Mouse (Mus musculus): ENCODE data around the gene Pithd1. TPM values are rescaled to one million over a fixed set of nuclear protein-coding genes. Genes with fewer than 3 reads are reported as not detected.

Pithd1 gene
- polyA plus RNA-seq, 1 experiment from 2014 or later: 64.8 TPM

DNA sequence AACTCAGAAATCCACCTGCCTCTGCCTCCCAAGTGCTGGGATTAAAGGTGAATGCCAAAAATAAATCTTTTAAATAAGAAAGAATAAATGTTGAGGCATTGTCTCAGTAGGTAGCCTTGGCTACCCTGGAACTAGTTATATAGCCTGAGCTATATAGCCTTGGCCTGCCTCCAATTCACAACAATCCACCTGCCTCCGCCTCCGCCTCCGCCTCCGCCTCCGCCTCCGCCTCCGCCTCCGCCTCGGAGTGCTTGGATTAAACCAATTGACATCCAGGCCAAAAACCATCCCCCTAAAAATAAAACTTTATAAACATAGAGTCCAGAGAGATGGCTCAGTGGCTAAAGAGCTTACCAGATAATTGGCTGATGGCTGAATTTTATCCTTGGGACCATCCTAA is 35.9 kb upstream of the Pithd1 start:
- no peak overlapping the region for H3K9ac ChIP-seq (ENCODE audit: low read length)
- no peaks in the 10 kb centered on the region for H3K27me3 ChIP-seq (ENCODE audit: control insufficient read depth, insufficient read depth, low read length)
- WGBS: 94% methylated on average over 9 of the region's 9 CpGs
- ATAC-seq (ENCODE audit: low FRiP score): no peak
- peak; percentile 39 for DNase-seq (ENCODE audit: low spot score, missing footprints)
- no peak overlapping the region for H3K27ac ChIP-seq (ENCODE audit: low read depth, low read length)
- no peaks in the 10 kb centered on the region for H3K9me3 ChIP-seq (ENCODE audit: control insufficient read depth, low read length)
- H3K4me2 ChIP-seq: no peak overlapping the region
- H3K4me3 ChIP-seq (ENCODE audit: low read depth, low read length): no peak overlapping the region
- no peaks in the 10 kb centered on the region for H3K36me3 ChIP-seq (ENCODE audit: control insufficient read depth, insufficient read depth, low read length)
- peaks cover 8% of the 10 kb centered on the region for H3K4me1 ChIP-seq (ENCODE audit: control insufficient read depth, insufficient read depth, low read length)

DNA sequence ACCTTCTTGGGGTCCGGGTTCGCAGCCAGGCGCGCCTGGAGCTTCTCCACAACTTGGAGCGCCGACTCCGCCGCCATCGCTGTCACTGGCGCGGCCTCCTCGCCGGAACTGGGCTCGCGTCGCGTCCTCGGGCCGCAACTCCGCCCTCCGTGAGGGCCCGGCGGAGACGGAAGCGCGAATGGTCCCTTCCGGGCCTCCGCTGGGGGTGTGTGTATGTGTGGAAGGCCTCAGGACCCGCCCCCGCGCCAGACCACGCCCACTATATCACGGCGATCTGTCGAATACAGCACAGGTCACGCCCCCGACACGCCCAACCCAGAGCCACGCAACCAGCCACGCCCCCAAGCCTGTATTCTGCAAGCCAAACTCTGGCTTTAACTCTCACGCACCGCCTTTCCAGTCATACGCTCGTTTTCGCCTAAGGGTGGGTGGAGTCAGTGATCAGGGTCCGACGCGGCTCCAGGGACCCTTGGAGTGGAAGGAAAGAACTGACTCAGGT is 34.5 kb upstream of the Pithd1 start, which contains the start of gene Eloa:
Gene Eloa (minus strand): TSS at position 215 of the 499 bp plus-strand sequence.
- Histone ChIP-seq H3K27me3 (ENCODE audit: control insufficient read depth, insufficient read depth, low read length) (no peaks in the 10 kb centered on the region), H3K36me3 (ENCODE audit: control insufficient read depth, insufficient read depth, low read length) (no peaks in the 10 kb centered on the region), H3K9ac (ENCODE audit: low read length) (peak within 1 kb of the TSS; percentile 96), H3K27ac (ENCODE audit: low read depth, low read length) (peak within 1 kb of the TSS; percentile 40; the same call in 1 of the 2 replicates), H3K4me3 (ENCODE audit: low read depth, low read length) (peak within 1 kb of the TSS; percentile 99), H3K4me2 (peak within 1 kb of the TSS; percentile 77), H3K9me3 (ENCODE audit: control insufficient read depth, low read length) (no peaks in the 10 kb centered on the region), H3K4me1 (ENCODE audit: control insufficient read depth, insufficient read depth, low read length) (peaks cover 8% of the 10 kb centered on the region)
- peak; percentile 99 for ATAC-seq (ENCODE audit: low FRiP score)
- WGBS: under 1% methylated on average over 48 of the region's 48 CpGs
- peak; percentile 100 for DNase-seq (ENCODE audit: low spot score, missing footprints)

DNA sequence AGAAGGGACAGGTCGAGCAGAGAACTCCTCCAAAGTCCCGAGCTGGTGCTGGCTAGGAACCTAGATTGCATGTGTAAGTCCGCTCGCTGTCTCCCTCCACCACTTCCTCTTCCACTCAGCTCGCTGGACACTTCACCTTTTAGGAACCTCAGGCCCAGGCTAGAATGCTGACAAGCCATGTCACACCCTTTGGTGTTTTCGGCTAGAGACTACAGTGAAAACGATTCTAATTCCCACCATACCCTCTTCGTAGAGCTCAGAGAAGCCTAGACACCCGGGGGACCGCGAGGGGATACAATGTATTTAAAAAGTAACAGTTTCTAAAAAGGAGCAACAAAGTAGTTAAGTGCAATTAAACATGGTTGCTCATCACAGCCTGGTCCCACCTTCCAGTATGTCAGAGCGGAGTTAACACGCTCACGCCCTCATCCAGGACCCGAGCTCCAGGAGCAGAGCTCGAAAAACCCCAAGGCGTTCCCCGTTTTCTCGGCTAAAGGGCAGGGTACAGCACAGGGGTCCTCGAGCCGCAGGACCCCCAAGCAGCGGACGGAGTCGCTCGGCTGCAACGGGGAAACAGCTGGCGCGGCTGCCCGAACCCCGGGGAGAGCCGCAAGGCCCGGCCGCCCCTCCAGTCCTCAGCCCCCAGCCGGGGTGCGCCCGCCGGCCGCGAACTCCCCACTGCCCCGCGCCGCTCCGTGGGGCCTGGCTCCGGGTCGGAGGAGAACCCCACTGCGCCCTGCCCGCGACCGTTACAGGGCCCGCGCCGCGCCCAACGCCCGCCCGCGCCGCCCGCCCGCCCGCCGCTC is 33.9 kb upstream of the Pithd1 start:
- Histone ChIP-seq H3K9ac (ENCODE audit: low read length) (peak overlapping the region; percentile 96), H3K4me3 (ENCODE audit: low read depth, low read length) (peak overlapping the region; percentile 99), H3K27me3 (ENCODE audit: control insufficient read depth, insufficient read depth, low read length) (no peaks in the 10 kb centered on the region), H3K4me2 (peak overlapping the region; percentile 77), H3K27ac (ENCODE audit: low read depth, low read length) (peak overlapping the region; percentile 40; the same call in 1 of the 2 replicates), H3K4me1 (ENCODE audit: control insufficient read depth, insufficient read depth, low read length) (peaks cover 8% of the 10 kb centered on the region), H3K9me3 (ENCODE audit: control insufficient read depth, low read length) (no peaks in the 10 kb centered on the region), H3K36me3 (ENCODE audit: control insufficient read depth, insufficient read depth, low read length) (no peaks in the 10 kb centered on the region)
- WGBS: 2% methylated on average over 58 of the region's 62 CpGs
- ATAC-seq (ENCODE audit: low FRiP score) (peak; percentile 81), DNase-seq (ENCODE audit: low spot score, missing footprints) (peak; percentile 88)

DNA sequence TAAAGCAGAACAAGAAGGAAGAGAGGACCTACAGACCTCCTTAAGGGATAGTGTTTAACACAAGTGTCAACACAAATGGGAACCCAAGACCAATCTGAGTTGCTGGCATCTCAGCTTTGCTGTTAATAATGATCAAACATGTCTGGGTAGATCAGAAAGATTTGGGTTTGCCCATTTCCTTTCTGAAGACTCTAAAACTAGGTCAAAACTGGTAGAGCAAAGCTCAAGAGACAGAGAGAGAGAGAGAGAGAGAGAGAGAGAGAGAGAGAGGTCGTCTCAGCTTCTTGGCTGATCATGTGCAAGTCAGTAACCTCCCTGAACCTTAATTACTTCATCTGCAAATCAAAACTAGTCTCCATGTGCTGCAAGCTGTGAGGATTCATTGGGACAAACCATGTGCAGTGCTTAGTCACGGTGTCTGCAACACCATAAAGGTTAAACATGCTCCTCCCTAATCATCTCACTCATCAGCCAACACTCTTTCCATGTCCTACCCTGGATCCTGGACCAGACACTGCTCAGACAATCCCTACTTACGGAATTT is 29.1 kb upstream of the Pithd1 start:
- H3K4me3 ChIP-seq (ENCODE audit: low read depth, low read length): no peak overlapping the region
- H3K4me2 ChIP-seq: no peak overlapping the region
- no peaks in the 10 kb centered on the region for H3K27me3 ChIP-seq (ENCODE audit: control insufficient read depth, insufficient read depth, low read length)
- DNase-seq (ENCODE audit: low spot score, missing footprints) (no peak), ATAC-seq (ENCODE audit: low FRiP score) (no peak)
- H3K9ac ChIP-seq (ENCODE audit: low read length): no peak overlapping the region
- 82% methylated on average over 3 of the region's 3 CpGs for WGBS
- H3K36me3 ChIP-seq (ENCODE audit: control insufficient read depth, insufficient read depth, low read length): peaks cover 5% of the 10 kb centered on the region; the same call in 1 of the 2 replicates
- no peaks in the 10 kb centered on the region for H3K9me3 ChIP-seq (ENCODE audit: control insufficient read depth, low read length)
- H3K27ac ChIP-seq (ENCODE audit: low read depth, low read length): no peak overlapping the region
- peaks cover 8% of the 10 kb centered on the region for H3K4me1 ChIP-seq (ENCODE audit: control insufficient read depth, insufficient read depth, low read length)

DNA sequence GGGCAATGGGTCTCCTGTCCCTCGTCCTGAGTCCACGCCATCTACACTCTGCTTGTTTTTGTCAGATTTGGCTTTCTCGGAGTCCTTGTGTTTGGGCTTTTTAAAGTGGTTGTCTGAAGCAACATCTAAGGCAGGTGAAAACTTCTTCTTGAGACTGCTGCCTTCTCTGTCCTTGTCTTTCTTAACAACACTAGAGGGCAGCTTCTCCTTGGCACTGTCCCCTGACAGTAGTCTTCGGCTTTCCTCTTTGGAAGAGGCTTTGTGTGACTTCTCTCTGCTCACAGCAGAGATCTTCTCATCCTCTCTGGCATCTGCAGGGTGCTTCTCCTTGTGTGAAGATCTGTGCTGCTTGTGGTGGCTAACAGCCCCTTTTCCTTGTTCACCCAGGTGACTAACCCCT is 23.5 kb upstream of the Pithd1 start:
- Histone ChIP-seq H3K4me2 (no peak overlapping the region), H3K36me3 (ENCODE audit: control insufficient read depth, insufficient read depth, low read length) (peaks cover 32% of the 10 kb centered on the region), H3K27me3 (ENCODE audit: control insufficient read depth, insufficient read depth, low read length) (no peaks in the 10 kb centered on the region), H3K4me3 (ENCODE audit: low read depth, low read length) (no peak overlapping the region), H3K9me3 (ENCODE audit: control insufficient read depth, low read length) (no peaks in the 10 kb centered on the region), H3K27ac (ENCODE audit: low read depth, low read length) (no peak overlapping the region), H3K4me1 (ENCODE audit: control insufficient read depth, insufficient read depth, low read length) (no peaks in the 10 kb centered on the region), H3K9ac (ENCODE audit: low read length) (no peak overlapping the region)
- peak; percentile 33 for DNase-seq (ENCODE audit: low spot score, missing footprints)
- 91% methylated on average over 4 of the region's 4 CpGs for WGBS
- ATAC-seq (ENCODE audit: low FRiP score): no peak

GRCm38 (mm10) chr4:136008782-136009447 is 21.9 kb upstream of the Pithd1 start:
- Histone ChIP-seq H3K4me3 (ENCODE audit: low read depth, low read length) (no peak overlapping the region), H3K4me2 (no peak overlapping the region), H3K27me3 (ENCODE audit: control insufficient read depth, insufficient read depth, low read length) (no peaks in the 10 kb centered on the region), H3K36me3 (ENCODE audit: control insufficient read depth, insufficient read depth, low read length) (peaks cover 38% of the 10 kb centered on the region), H3K9me3 (ENCODE audit: control insufficient read depth, low read length) (no peaks in the 10 kb centered on the region), H3K4me1 (ENCODE audit: control insufficient read depth, insufficient read depth, low read length) (no peaks in the 10 kb centered on the region), H3K27ac (ENCODE audit: low read depth, low read length) (no peak overlapping the region), H3K9ac (ENCODE audit: low read length) (no peak overlapping the region)
- peak; percentile 70 for DNase-seq (ENCODE audit: low spot score, missing footprints)
- 88% methylated on average over 8 of the region's 8 CpGs for WGBS
- ATAC-seq (ENCODE audit: low FRiP score): no peak

- Histone ChIP-seq H3K9ac (ENCODE audit: low read length) (no peak overlapping the region), H3K4me3 (ENCODE audit: low read depth, low read length) (no peak overlapping the region), H3K4me2 (no peak overlapping the region), H3K27ac (ENCODE audit: low read depth, low read length) (no peak overlapping the region), H3K36me3 (ENCODE audit: control insufficient read depth, insufficient read depth, low read length) (peaks cover 47% of the 10 kb centered on the region), H3K4me1 (ENCODE audit: control insufficient read depth, insufficient read depth, low read length) (no peaks in the 10 kb centered on the region), H3K27me3 (ENCODE audit: control insufficient read depth, insufficient read depth, low read length) (no peaks in the 10 kb centered on the region), H3K9me3 (ENCODE audit: control insufficient read depth, low read length) (no peaks in the 10 kb centered on the region)
- ATAC-seq (ENCODE audit: low FRiP score): no peak
- WGBS: 94% methylated on average over 3 of the region's 3 CpGs
- DNase-seq (ENCODE audit: low spot score, missing footprints): peak; percentile 71
These were observed 19.8 kb upstream of the Pithd1 start for GRCm38 (mm10) chr4:136006821-136007220.

DNA sequence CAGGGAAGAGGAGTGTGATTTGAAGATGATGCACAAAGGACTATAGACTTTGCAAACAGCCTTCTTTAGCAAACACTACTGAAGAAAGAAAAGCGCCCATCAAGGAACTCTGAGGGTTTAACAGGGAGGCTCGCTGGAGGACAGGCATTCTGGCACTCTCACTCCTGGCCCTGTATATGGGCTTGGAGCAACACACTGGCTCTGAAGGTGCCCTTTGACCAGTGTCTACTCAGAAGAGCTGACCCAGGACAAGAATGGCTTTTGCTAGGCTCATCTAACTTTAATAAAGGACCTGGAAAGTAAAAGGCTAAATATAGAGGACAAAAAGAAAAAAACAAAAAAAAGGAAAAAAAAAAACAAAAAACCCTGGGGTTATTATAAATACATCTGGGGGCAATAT is 17.9 kb upstream of the Pithd1 start:
- no peak for ATAC-seq (ENCODE audit: low FRiP score)
- no peaks in the 10 kb centered on the region for H3K9me3 ChIP-seq (ENCODE audit: control insufficient read depth, low read length)
- H3K4me2 ChIP-seq: no peak overlapping the region
- no peak overlapping the region for H3K27ac ChIP-seq (ENCODE audit: low read depth, low read length)
- no peak overlapping the region for H3K9ac ChIP-seq (ENCODE audit: low read length)
- H3K36me3 ChIP-seq (ENCODE audit: control insufficient read depth, insufficient read depth, low read length): peaks cover 38% of the 10 kb centered on the region
- no peak for DNase-seq (ENCODE audit: low spot score, missing footprints)
- no peaks in the 10 kb centered on the region for H3K4me1 ChIP-seq (ENCODE audit: control insufficient read depth, insufficient read depth, low read length)
- no peak overlapping the region for H3K4me3 ChIP-seq (ENCODE audit: low read depth, low read length)
- 88% methylated on average over 2 of the region's 2 CpGs for WGBS
- no peaks in the 10 kb centered on the region for H3K27me3 ChIP-seq (ENCODE audit: control insufficient read depth, insufficient read depth, low read length)
